Mouse (Mus musculus) C2C12 (cell line): Measurements from ENCODE around the gene 1700088E04Rik. TPM values are rescaled to one million over a fixed set of nuclear protein-coding genes. Genes with fewer than 3 reads are reported as not detected.
A peak's percentile ranks its signal among the peaks of the same experiment; 100 is the strongest.

Experiments
- H3K27me3 ChIP-seq: one replicate; pipeline ENCODE4 v1.6.1; 2011; ENCODE audit not compliant: control insufficient read depth, insufficient read depth, insufficient read length
- H3K36me3 ChIP-seq: one replicate; pipeline ENCODE4 v1.6.1; 2011; ENCODE audit not compliant: control insufficient read depth, insufficient read depth
- H3K4me3 ChIP-seq: one replicate; pipeline ENCODE4 v1.5.1; 2011; ENCODE audit warnings: mild to moderate bottlenecking, control low read depth; ENCODE audit not compliant: poor library complexity, insufficient read depth, severe bottlenecking
- H3K79me2 ChIP-seq: one replicate; pipeline ENCODE4 v1.6.1; 2011; ENCODE audit not compliant: control insufficient read depth, insufficient read depth
- H3K79me3 ChIP-seq: one replicate; pipeline ENCODE4 v1.6.1; 2011; ENCODE audit warnings: low read depth, control low read depth
- H3ac ChIP-seq: one replicate; pipeline ENCODE3; 2011; ENCODE audit warnings: low read depth; ENCODE audit not compliant: control insufficient read depth, insufficient read length
- CEBPB ChIP-seq: IDR thresholded peaks from one replicate; pipeline ENCODE4 v1.6.1; 2011; ENCODE audit warnings: low read depth, mild to moderate bottlenecking, control low read depth, moderate library complexity
- CTCF ChIP-seq: IDR thresholded peaks from one replicate; pipeline ENCODE4 v1.5.1; 2011; ENCODE audit not compliant: control insufficient read depth, insufficient read depth, insufficient read length
- FOSL1 ChIP-seq: IDR thresholded peaks from one replicate; pipeline ENCODE4 v1.8.0; 2011; ENCODE audit warnings: mild to moderate bottlenecking, low read length; ENCODE audit not compliant: poor library complexity, insufficient read depth, severe bottlenecking
- MAX ChIP-seq: IDR thresholded peaks from one replicate; pipeline ENCODE4 v1.6.1; 2011; ENCODE audit warnings: mild to moderate bottlenecking, control low read depth
- MYOD1 ChIP-seq: IDR thresholded peaks from one replicate; pipeline ENCODE4 v1.6.1; 2011; ENCODE audit warnings: low read depth; ENCODE audit not compliant: control insufficient read depth, insufficient read length
- MYOG ChIP-seq: IDR thresholded peaks from one replicate; pipeline ENCODE4 v1.6.1; 2011; ENCODE audit not compliant: control insufficient read depth, insufficient read length; ENCODE audit errors: extremely low read depth
- USF1 ChIP-seq: IDR thresholded peaks from one replicate; pipeline ENCODE4 v1.6.1; 2011; ENCODE audit warnings: low read depth, mild to moderate bottlenecking, control low read depth, moderate library complexity
- polyA plus RNA-seq: library from polyadenylated mRNA; unstranded; fragments of >200 nt; fragmentation: generic; extraction: Trizol; gene quantifications from one replicate; pipeline ENCODE4 v1.2.1, GENCODE M21; 2012; ENCODE audit warnings: missing spikeins

The 1700088E04Rik gene
- polyA plus RNA-seq, 1 experiment, result 5.6 TPM

- Histone ChIP-seq H3K27me3 (peaks cover 86% of the 10 kb centered on the region), H3K79me3 (no peaks in the 10 kb centered on the region), H3K79me2 (no peaks in the 10 kb centered on the region), H3ac (no peak overlapping the region), H3K4me3 (no peak overlapping the region), H3K36me3 (no peaks in the 10 kb centered on the region)
- no peak for TF ChIP-seq MAX
- no peak for TF ChIP-seq CTCF
- no peak for TF ChIP-seq CEBPB
- no peak for TF ChIP-seq USF1
These were observed 23.2 kb upstream of the 1700088E04Rik start for GRCm38 (mm10) chr15:79164251-79164650.

GRCm38 (mm10) chr15:79162822-79163221 lies 21.8 kb upstream of the 1700088E04Rik start:
- Histone ChIP-seq H3K79me2 (no peaks in the 10 kb centered on the region), H3K79me3 (no peaks in the 10 kb centered on the region), H3ac (no peak overlapping the region), H3K27me3 (peaks cover 95% of the 10 kb centered on the region), H3K4me3 (no peak overlapping the region), H3K36me3 (no peaks in the 10 kb centered on the region)
- no peak for TF ChIP-seq MAX
- peak; percentile 8 for TF ChIP-seq CTCF

- Histone ChIP-seq H3K79me2 (no peaks in the 10 kb centered on the region), H3ac (no peak overlapping the region), H3K36me3 (no peaks in the 10 kb centered on the region), H3K27me3 (peaks cover 100% of the 10 kb centered on the region), H3K4me3 (no peak overlapping the region), H3K79me3 (no peaks in the 10 kb centered on the region)
- no peak for TF ChIP-seq USF1
- no peak for TF ChIP-seq MYOD1
- TF ChIP-seq FOSL1, result no peak
- no peak for TF ChIP-seq CEBPB
- TF ChIP-seq MYOG, result no peak
- TF ChIP-seq CTCF, result no peak
- no peak for TF ChIP-seq MAX
These were observed 21.2 kb upstream of the 1700088E04Rik start for GRCm38 (mm10) chr15:79162301-79162700.

GRCm38 (mm10) chr15:79155572-79155971 lies 14.5 kb upstream of the 1700088E04Rik start:
- TF ChIP-seq FOSL1 (no peak), MYOD1 (no peak), MYOG (no peak), CEBPB (no peak), CTCF (no peak), MAX (no peak), USF1 (no peak)
- H3K36me3 ChIP-seq, result peaks cover 21% of the 10 kb centered on the region
- no peak overlapping the region for H3K4me3 ChIP-seq

GRCm38 (mm10) chr15:79152709-79153108 lies 11.7 kb upstream of the 1700088E04Rik start:
- Histone ChIP-seq H3K27me3 (peaks cover 20% of the 10 kb centered on the region), H3K36me3 (peaks cover 40% of the 10 kb centered on the region), H3K4me3 (no peak overlapping the region), H3K79me3 (no peaks in the 10 kb centered on the region), H3K79me2 (peaks cover 12% of the 10 kb centered on the region), H3ac (no peak overlapping the region)
- TF ChIP-seq FOSL1, result no peak
- no peak for TF ChIP-seq CTCF
- no peak for TF ChIP-seq MAX
- no peak for TF ChIP-seq CEBPB
- no peak for TF ChIP-seq MYOG
- TF ChIP-seq MYOD1, result no peak
- no peak for TF ChIP-seq USF1

More at GRCm38 (mm10) chr15:79155572-79155971, 14.5 kb upstream of the 1700088E04Rik start:
- Histone ChIP-seq H3K27me3 (peaks cover 49% of the 10 kb centered on the region), H3ac (no peak overlapping the region), H3K79me3 (no peaks in the 10 kb centered on the region), H3K79me2 (no peaks in the 10 kb centered on the region)

- H3K79me3 ChIP-seq, result no peaks in the 10 kb centered on the region
- TF ChIP-seq MAX (no peak), MYOG (no peak)
- peaks cover 12% of the 10 kb centered on the region for H3K27me3 ChIP-seq
- no peak overlapping the region for H3K4me3 ChIP-seq
- H3ac ChIP-seq, result no peak overlapping the region
- peaks cover 12% of the 10 kb centered on the region for H3K79me2 ChIP-seq
- H3K36me3 ChIP-seq, result peaks cover 48% of the 10 kb centered on the region
These were observed 10.8 kb upstream of the 1700088E04Rik start for GRCm38 (mm10) chr15:79151881-79152280.

- Histone ChIP-seq H3K36me3 (peaks cover 70% of the 10 kb centered on the region), H3ac (no peak overlapping the region), H3K4me3 (no peak overlapping the region), H3K79me2 (peaks cover 23% of the 10 kb centered on the region), H3K79me3 (peaks cover 5% of the 10 kb centered on the region), H3K27me3 (no peaks in the 10 kb centered on the region)
- TF ChIP-seq CTCF, result peak; percentile 71
- no peak for TF ChIP-seq USF1
These were observed 7.5 kb upstream of the 1700088E04Rik start for GRCm38 (mm10) chr15:79148533-79148932.
